Mouse (Mus musculus): ENCODE data around the gene Nox4. TPM values are rescaled to one million over a fixed set of nuclear protein-coding genes. Genes with fewer than 3 reads are reported as not detected.
"Not testable (repeated sequence)": the region's sequence is repeated elsewhere in the genome, so short reads cannot be mapped to it uniquely, and the experiment has no call there.

Nox4 gene
- total RNA-seq, 2 experiments from 2014 or later = 0.60 TPM

GRCm38 (mm10) chr7:87370789-87371188, 124.9 kb downstream of the Nox4 start:
- DNase-seq (ENCODE audit: low spot score in 2 of 2) = no peak

GRCm38 (mm10) chr7:87371316-87371715, 125.4 kb downstream of the Nox4 start:
- DNase-seq (ENCODE audit: low spot score in 2 of 2) = no peak

- DNase-seq (ENCODE audit: low spot score in 2 of 2) = no peak
Measured at GRCm38 (mm10) chr7:87374322-87374721, 128.4 kb downstream of the Nox4 start.

GRCm38 (mm10) chr7:87374935-87375334, 129.0 kb downstream of the Nox4 start:
- DNase-seq (ENCODE audit: low spot score in 2 of 2) = no peak

GRCm38 (mm10) chr7:87397023-87397422, 151.1 kb downstream of the Nox4 start:
- no peak for DNase-seq (ENCODE audit: low spot score in 2 of 2)

- DNase-seq (ENCODE audit: low spot score in 2 of 2) = not testable (repeated sequence)
Measured at GRCm38 (mm10) chr7:87411373-87411772, 165.5 kb downstream of the Nox4 start.

GRCm38 (mm10) chr7:87413271-87413670, 167.4 kb downstream of the Nox4 start:
- DNase-seq (ENCODE audit: low spot score in 2 of 2) = no peak

Other genes starting within 250 kb of the Nox4 start
- under 1 TPM in 1 of 2 experiments, not detected in 1; 0.05 TPM for gene Vmn2r79, start 250.0 kb upstream of the Nox4 start, total RNA-seq (2021)
- not detected for gene Tyr, start 247.4 kb downstream of the Nox4 start, total RNA-seq (2021)